Mouse (Mus musculus) G1E (cell line): Measurements from ENCODE around the gene Tnpo3. TPM values are rescaled to one million over a fixed set of nuclear protein-coding genes. Genes with fewer than 3 reads are reported as not detected.

Experiments used
- ATAC-seq: 2 replicates; pipeline ENCODE4 v1.8.0; 2016; ENCODE audit warnings: mild to moderate bottlenecking; ENCODE audit not compliant: insufficient number of reproducible peaks, poor library complexity, low FRiP score, severe bottlenecking; ENCODE audit errors: extremely low read depth
- DNase-seq: peaks from one replicate; pipeline ENCODE4 v3.0.0; 2012; ENCODE audit warnings: low spot score
- H3K27me3 ChIP-seq: 2 replicates; pipeline ENCODE4 v1.6.1; 2012; ENCODE audit warnings: mild to moderate bottlenecking, low read length, inconsistent platforms; ENCODE audit not compliant: insufficient read depth
- H3K36me3 ChIP-seq: replicated peaks from 2 replicates; pipeline ENCODE3; 2012; ENCODE audit warnings: mild to moderate bottlenecking, inconsistent platforms
- H3K4me1 ChIP-seq: 2 replicates; pipeline ENCODE4 v1.6.1; 2012; ENCODE audit warnings: low read depth, low read length, inconsistent platforms, mixed read lengths; ENCODE audit not compliant: insufficient read depth
- H3K4me3 ChIP-seq: 2 replicates; pipeline ENCODE4 v1.5.1; 2012; ENCODE audit warnings: low read depth, mild to moderate bottlenecking, inconsistent platforms, low read length, moderate library complexity, mixed read lengths
- H3K9me3 ChIP-seq: replicated peaks from 2 replicates; pipeline ENCODE4 v1.6.1; 2012; ENCODE audit warnings: inconsistent platforms
- CTCF ChIP-seq: IDR thresholded peaks from 2 replicates; pipeline ENCODE4 v1.5.1; 2012; ENCODE audit warnings: low read depth, low read length, inconsistent platforms, mixed read lengths
- GATA1 ChIP-seq: IDR thresholded peaks from 2 replicates; pipeline ENCODE4 v1.6.1; 2012; ENCODE audit warnings: borderline replicate concordance, low read length, inconsistent platforms, mixed read lengths
- GATA2 ChIP-seq: IDR thresholded peaks from 2 replicates; pipeline ENCODE4 v1.6.1; 2012; ENCODE audit warnings: low read depth, low read length, inconsistent platforms, borderline replicate concordance
- POLR2AphosphoS5 ChIP-seq: IDR thresholded peaks from 2 replicates; pipeline ENCODE4 v1.6.1; 2012; ENCODE audit warnings: low read depth, low read length, inconsistent platforms; ENCODE audit not compliant: insufficient replicate concordance
- TAL1 ChIP-seq: conservative IDR thresholded peaks from 2 replicates; pipeline ENCODE4 v1.6.1; 2012; ENCODE audit warnings: low read depth, low read length, inconsistent platforms, mixed read lengths
- polyA plus RNA-seq: library from polyadenylated mRNA; stranded (reverse); fragments of >175 nt; gene quantifications from 2 replicates; pipeline ENCODE4 v1.2.3, GENCODE M21; 2012
- total RNA-seq, 2 experiments: library from RNA; stranded (forward) in 1 of 2; stranded (reverse) in 1 of 2; fragments of 200-1000 nt in 1 of 2; fragments of >200 nt in 1 of 2; fragmentation: Nextera tagmentation in 1 of 2; gene quantifications; 2 replicates each; pipeline ENCODE4 v1.2.3; 2014 to 2017

Tnpo3 gene
- total and polyA plus RNA-seq, 3 experiments: 63.5 to 156 (median 93.2) TPM

DNA sequence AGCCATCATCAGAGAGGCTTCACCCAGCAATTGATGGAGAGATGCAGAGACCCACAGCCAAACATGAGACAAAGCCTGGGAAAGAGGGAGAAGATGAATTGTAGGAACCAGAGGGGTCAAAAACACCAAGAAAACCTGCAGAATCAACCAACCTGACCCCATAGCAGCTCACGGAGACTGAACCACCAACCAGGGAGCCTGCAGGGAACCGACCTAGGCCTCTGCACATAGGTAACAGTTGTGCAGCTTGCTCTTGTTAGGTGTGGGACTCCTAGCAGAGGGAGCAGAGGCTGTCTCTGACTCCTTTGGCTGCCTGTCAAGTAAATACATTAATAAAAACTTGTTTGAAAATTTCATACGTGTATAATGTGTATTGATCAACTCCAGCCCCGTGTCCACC lies 32.1 kb upstream of the Tnpo3 start:
- H3K4me1 ChIP-seq: no peaks in the 10 kb centered on the region
- H3K27me3 ChIP-seq: peaks cover 23% of the 10 kb centered on the region
- ATAC-seq (no peak), DNase-seq (no peak)
- TF ChIP-seq GATA1: no peak
- TF ChIP-seq POLR2AphosphoS5: no peak
- no peak for TF ChIP-seq TAL1
- TF ChIP-seq CTCF: no peak
- no peak for TF ChIP-seq GATA2
- no peak overlapping the region for H3K4me3 ChIP-seq
- H3K9me3 ChIP-seq: peaks cover 4% of the 10 kb centered on the region
- H3K36me3 ChIP-seq: no peaks in the 10 kb centered on the region

DNA sequence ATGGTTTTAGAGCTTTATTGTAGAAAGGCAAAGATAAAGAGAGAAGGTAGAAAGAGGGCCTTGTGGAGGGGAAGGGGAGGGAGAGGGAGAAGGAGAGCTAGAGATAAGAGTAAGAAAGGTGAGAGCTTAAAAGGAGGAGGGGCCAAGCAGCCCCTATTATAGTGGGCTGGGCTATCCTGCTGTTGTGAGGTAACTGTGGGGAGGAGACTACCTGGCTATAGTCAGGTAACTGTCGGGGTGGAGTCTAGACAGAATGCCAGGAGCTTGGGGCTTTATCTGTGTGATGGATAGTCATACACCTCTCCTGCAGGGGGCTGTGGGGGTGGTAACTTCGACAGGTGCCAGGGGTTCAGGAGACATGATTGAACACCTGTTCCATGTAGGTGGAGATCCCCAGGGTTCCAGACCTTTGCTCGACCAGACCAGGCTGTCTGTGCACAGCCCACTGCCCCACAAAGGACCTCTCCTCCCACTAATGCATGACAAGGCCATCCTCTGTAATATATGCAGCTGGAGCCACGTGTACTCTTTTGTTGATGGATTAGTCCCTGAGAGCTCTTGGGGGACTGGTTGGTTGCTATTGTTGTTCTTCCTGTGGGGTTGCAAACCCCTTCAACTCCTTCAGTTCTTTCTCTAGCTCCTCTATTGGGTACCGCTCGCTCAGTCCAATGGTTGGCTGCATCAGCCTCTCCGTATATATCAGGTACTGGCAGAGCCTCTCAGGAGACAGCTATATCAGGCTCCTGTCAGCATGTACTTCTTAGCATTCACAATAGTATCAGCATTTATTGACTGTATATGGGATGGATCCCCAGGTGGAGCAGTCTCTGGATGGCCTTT lies 30.1 kb upstream of the Tnpo3 start:
- peaks cover 34% of the 10 kb centered on the region for H3K27me3 ChIP-seq
- no peak overlapping the region for H3K4me3 ChIP-seq
- H3K9me3 ChIP-seq: peaks cover 4% of the 10 kb centered on the region
- DNase-seq (no peak), ATAC-seq (no peak)
- no peaks in the 10 kb centered on the region for H3K4me1 ChIP-seq
- TF ChIP-seq CTCF (no peak), GATA1 (no peak), POLR2AphosphoS5 (no peak), TAL1 (no peak), GATA2 (no peak)
- no peaks in the 10 kb centered on the region for H3K36me3 ChIP-seq

DNA sequence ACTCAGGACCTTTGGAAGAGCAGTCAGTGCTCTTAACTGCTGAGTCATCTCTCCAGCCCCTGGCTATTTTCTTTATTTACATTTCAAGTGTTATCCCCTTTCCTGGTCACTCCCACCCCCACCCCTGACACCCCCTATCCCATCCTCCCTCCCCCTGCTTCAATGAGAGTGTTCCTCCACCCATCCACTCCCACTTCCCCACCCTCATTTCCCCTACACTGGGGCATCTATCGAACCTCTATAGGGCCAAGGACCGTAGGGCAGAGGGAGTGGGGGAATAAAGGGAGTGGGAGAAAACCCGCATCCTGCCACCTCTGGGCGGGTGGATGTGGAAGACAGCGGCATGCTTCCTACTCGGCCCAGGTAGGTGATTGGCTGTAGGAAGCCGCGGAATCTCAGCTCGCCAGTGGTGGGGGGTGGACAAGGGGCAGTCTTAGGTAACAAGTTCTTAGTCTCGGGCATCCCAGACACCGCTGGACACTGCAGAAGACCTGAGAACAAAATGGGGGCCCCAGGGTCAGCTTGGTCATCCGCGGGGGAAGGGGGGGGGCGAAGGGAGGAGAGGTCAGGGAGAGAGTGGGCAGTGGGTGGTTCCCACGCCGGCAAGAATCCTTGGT lies 29.3 kb upstream of the Tnpo3 start:
- no peak for TF ChIP-seq CTCF
- no peak for TF ChIP-seq TAL1
- TF ChIP-seq GATA1: no peak
- no peak for TF ChIP-seq GATA2
- no peak for TF ChIP-seq POLR2AphosphoS5
- DNase-seq (no peak), ATAC-seq (no peak)
- no peaks in the 10 kb centered on the region for H3K36me3 ChIP-seq
- H3K4me1 ChIP-seq: no peaks in the 10 kb centered on the region
- no peak overlapping the region for H3K4me3 ChIP-seq
- H3K9me3 ChIP-seq: peaks cover 4% of the 10 kb centered on the region
- H3K27me3 ChIP-seq: peaks cover 35% of the 10 kb centered on the region

DNA sequence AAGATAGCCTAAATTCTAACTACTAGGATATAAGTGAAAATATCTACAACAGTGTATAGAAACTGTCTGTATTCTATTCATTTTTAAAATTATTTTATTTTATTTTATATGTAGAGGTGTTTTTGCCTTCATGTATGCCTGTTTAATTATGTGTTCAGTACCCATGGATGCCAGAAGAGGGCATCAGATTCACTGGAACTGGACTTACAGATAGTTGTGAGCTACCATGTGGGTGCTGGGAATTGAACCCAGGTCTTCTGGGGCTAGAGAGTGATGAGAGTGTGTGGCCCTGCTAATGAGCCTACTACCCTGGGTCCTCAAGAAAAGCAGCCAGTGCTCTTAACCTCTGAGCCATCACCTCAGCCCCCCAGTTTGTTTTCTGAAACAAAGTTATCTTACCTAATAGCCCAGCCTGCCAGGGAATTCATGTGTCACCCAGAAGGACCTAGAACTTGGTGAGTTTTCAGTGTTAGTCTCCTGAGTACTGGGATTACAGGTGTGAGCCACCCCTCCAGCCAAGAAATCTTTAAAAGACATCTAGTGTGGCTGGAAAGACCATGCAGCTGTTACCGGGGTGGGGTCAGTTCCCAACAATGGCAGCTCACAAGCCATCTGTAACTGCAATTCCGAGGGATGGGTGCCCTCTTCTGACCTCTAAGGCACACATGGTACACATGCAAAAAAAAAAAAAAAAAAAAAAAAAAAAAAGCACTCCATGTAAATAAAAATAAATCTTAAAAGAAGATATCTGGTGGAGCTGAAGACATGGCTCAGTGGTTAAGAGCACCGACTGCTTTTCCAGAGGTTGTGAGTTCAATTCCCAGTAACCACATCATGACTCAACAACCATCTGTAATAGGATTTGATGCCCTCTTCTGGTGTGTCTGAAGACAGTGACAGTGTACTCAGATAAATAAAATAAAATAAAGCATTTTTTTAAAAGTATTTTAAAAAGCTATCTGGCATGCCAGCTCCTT lies 28.0 kb upstream of the Tnpo3 start:
- Histone ChIP-seq H3K27me3 (peaks cover 39% of the 10 kb centered on the region), H3K4me3 (no peak overlapping the region), H3K9me3 (no peaks in the 10 kb centered on the region; the same call in none of the 2 replicates), H3K36me3 (no peaks in the 10 kb centered on the region), H3K4me1 (no peaks in the 10 kb centered on the region)
- TF ChIP-seq POLR2AphosphoS5: no peak
- no peak for TF ChIP-seq GATA2
- TF ChIP-seq GATA1: no peak
- TF ChIP-seq CTCF: no peak
- no peak for TF ChIP-seq TAL1
- DNase-seq (no peak), ATAC-seq (no peak)

DNA sequence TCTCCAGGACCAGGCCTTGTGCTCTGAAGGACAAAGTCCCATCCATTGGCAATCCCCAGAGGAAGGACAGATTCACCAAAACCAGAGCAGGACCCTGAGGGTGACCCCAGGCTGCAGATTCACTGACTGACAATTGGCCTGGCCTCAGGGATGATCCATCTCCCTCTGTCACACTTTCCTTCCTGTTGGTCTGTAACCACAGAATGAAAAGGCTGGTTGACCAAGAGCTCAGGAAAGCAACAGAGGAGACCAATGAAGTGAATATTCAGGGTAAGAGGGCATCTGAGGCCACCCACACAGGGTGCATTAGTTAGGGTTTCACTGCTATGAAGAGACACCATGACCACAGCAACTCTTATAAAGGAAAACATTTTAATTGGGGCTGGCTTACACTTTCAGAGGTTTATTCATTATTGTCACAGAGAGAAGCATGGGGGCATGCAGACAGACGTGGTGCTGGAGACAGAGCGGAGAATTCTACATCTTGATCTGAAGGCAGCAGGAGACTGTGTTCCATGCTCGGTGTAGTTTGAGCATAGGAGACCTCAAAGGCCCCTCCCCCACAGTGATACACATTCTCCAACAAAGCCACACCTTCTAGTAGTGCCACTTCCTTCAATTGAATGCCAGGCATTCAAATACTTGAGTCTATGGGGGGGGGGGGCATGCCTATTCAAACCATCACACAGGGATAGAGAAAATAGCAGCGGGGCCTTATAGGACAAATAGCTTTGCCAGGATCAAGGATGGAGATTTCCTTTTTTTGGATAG lies 26.8 kb upstream of the Tnpo3 start:
- Histone ChIP-seq H3K27me3 (peaks cover 35% of the 10 kb centered on the region), H3K4me1 (no peaks in the 10 kb centered on the region), H3K9me3 (no peaks in the 10 kb centered on the region; the same call in 1 of the 2 replicates), H3K4me3 (no peak overlapping the region), H3K36me3 (no peaks in the 10 kb centered on the region)
- ATAC-seq: no peak
- no peak for TF ChIP-seq TAL1
- DNase-seq: no peak
